Mouse (Mus musculus) neural tube, embryonic 11.5 days (tissue): Measurements from ENCODE around the gene Cacna1a. TPM values are rescaled to one million over a fixed set of nuclear protein-coding genes. Genes with fewer than 3 reads are reported as not detected.

Experiments
- ATAC-seq: fragments of 200-750 bp; cut with Nextera tagmentation; 2 replicates; pipeline ENCODE4 v1.8.0; 2017; ENCODE audit warnings: moderate number of reproducible peaks, mild to moderate bottlenecking, moderate TSS enrichment, moderate library complexity; ENCODE audit not compliant: insufficient read depth, low FRiP score, low TSS enrichment
- DNase-seq: peaks from one replicate; pipeline ENCODE4 v3.0.0-alpha.2; 2015; ENCODE audit warnings: low spot score
- H3K27ac ChIP-seq: fragments of 300-500 bp; sonication (generic); 2 replicates; pipeline ENCODE4 v1.5.1; 2014; ENCODE audit warnings: low read depth, mild to moderate bottlenecking, low read length
- H3K27me3 ChIP-seq: fragments of 300-500 bp; sonication (generic); 2 replicates; pipeline ENCODE4 v1.6.1; 2014; ENCODE audit warnings: mild to moderate bottlenecking, low read length, mixed read lengths; ENCODE audit not compliant: control insufficient read depth, insufficient read depth
- H3K36me3 ChIP-seq: fragments of 300-500 bp; sonication (generic); 2 replicates; pipeline ENCODE4 v1.6.1; 2014; ENCODE audit warnings: mild to moderate bottlenecking, low read length, moderate library complexity, mixed read lengths; ENCODE audit not compliant: control insufficient read depth, insufficient read depth
- H3K4me1 ChIP-seq: fragments of 300-500 bp; sonication (generic); 2 replicates; pipeline ENCODE4 v1.6.1; 2014; ENCODE audit warnings: low read length, mixed read lengths; ENCODE audit not compliant: control insufficient read depth, insufficient read depth
- H3K4me2 ChIP-seq: fragments of 300-500 bp; sonication (generic); 2 replicates; pipeline ENCODE4 v1.6.1; 2014; ENCODE audit warnings: low read depth, mild to moderate bottlenecking, moderate library complexity
- H3K4me3 ChIP-seq: fragments of 300-500 bp; sonication (generic); 2 replicates; pipeline ENCODE4 v1.5.1; 2014; ENCODE audit warnings: low read depth, low read length
- H3K9ac ChIP-seq: fragments of 300-500 bp; sonication (generic); 2 replicates; pipeline ENCODE4 v1.6.1; 2014; ENCODE audit warnings: mild to moderate bottlenecking, low read length
- H3K9me3 ChIP-seq: fragments of 300-500 bp; sonication (generic); 2 replicates; pipeline ENCODE4 v1.6.1; 2016; ENCODE audit warnings: low read length; ENCODE audit not compliant: control insufficient read depth
- WGBS: fragments of 180-500 bp; shearing (Covaris S2); extraction: QIAGEN DNeasy Blood & Tissue Kit; methylation state at CpG from one replicate; pipeline ENCODE4 v1.1.7; 2014; 5-methylcytosine and 5-hydroxymethylcytosine counted together
- polyA plus RNA-seq: library from polyadenylated mRNA; unstranded; fragments of >200 nt; fragmentation: Nextera tagmentation; extraction: Ambion mirVana; gene quantifications from 2 replicates; pipeline ENCODE4 v1.2.1, GENCODE M21; 2014

Cacna1a gene
- polyA plus RNA-seq, 1 experiment from 2014 or later: 6.9 TPM

GRCm38 (mm10) chr8:84416915-84417314 is 28.7 kb downstream of the Cacna1a start:
- peak overlapping the region; percentile 94 for H3K4me2 ChIP-seq
- no peak overlapping the region for H3K4me3 ChIP-seq
- peaks cover 3% of the 10 kb centered on the region; the same call in 1 of the 2 replicates for H3K27me3 ChIP-seq
- no peak for ATAC-seq
- H3K36me3 ChIP-seq: no peaks in the 10 kb centered on the region
- no peaks in the 10 kb centered on the region for H3K4me1 ChIP-seq
- no peak for DNase-seq
- 66% methylated on average over 6 of the region's 6 CpGs for WGBS
- 0 out of 2 replicates have a peak overlapping the region, but pooled peaks have one; percentile 10 for H3K9ac ChIP-seq
- no peak overlapping the region for H3K27ac ChIP-seq
- H3K9me3 ChIP-seq: no peaks in the 10 kb centered on the region

GRCm38 (mm10) chr8:84417840-84418239 is 29.6 kb downstream of the Cacna1a start:
- DNase-seq (no peak), ATAC-seq (no peak)
- Histone ChIP-seq H3K9ac (no peak overlapping the region), H3K27me3 (peaks cover 3% of the 10 kb centered on the region; the same call in 1 of the 2 replicates), H3K27ac (no peak overlapping the region), H3K36me3 (no peaks in the 10 kb centered on the region), H3K4me3 (no peak overlapping the region), H3K9me3 (no peaks in the 10 kb centered on the region), H3K4me2 (no peak overlapping the region), H3K4me1 (no peaks in the 10 kb centered on the region)
- 51% methylated on average over 5 of the region's 5 CpGs for WGBS

GRCm38 (mm10) chr8:84424426-84424825 is 36.2 kb downstream of the Cacna1a start:
- Histone ChIP-seq H3K4me1 (no peaks in the 10 kb centered on the region), H3K4me2 (no peak overlapping the region), H3K9ac (no peak overlapping the region), H3K36me3 (no peaks in the 10 kb centered on the region), H3K4me3 (no peak overlapping the region), H3K27ac (no peak overlapping the region), H3K9me3 (no peaks in the 10 kb centered on the region), H3K27me3 (no peaks in the 10 kb centered on the region)
- WGBS: 75% methylated on average over 3 of the region's 3 CpGs
- no peak for ATAC-seq
- no peak for DNase-seq

- WGBS: 86% methylated on average over 7 of the region's 7 CpGs
- H3K4me3 ChIP-seq: no peak overlapping the region
- H3K4me2 ChIP-seq: no peak overlapping the region
- no peak overlapping the region for H3K9ac ChIP-seq
- H3K4me1 ChIP-seq: no peaks in the 10 kb centered on the region
- no peak overlapping the region for H3K27ac ChIP-seq
- no peak for ATAC-seq
- H3K9me3 ChIP-seq: no peaks in the 10 kb centered on the region
- H3K27me3 ChIP-seq: no peaks in the 10 kb centered on the region
- no peaks in the 10 kb centered on the region for H3K36me3 ChIP-seq
- no peak for DNase-seq
Observed at GRCm38 (mm10) chr8:84426087-84426486, 37.8 kb downstream of the Cacna1a start.

GRCm38 (mm10) chr8:84426582-84426981 is 38.3 kb downstream of the Cacna1a start:
- 87% methylated on average over 8 of the region's 8 CpGs for WGBS
- H3K4me1 ChIP-seq: no peaks in the 10 kb centered on the region
- no peak overlapping the region for H3K27ac ChIP-seq
- H3K9ac ChIP-seq: no peak overlapping the region
- H3K4me3 ChIP-seq: no peak overlapping the region
- H3K36me3 ChIP-seq: no peaks in the 10 kb centered on the region
- H3K9me3 ChIP-seq: no peaks in the 10 kb centered on the region
- ATAC-seq (no peak), DNase-seq (no peak)
- no peaks in the 10 kb centered on the region for H3K27me3 ChIP-seq
- H3K4me2 ChIP-seq: no peak overlapping the region

GRCm38 (mm10) chr8:84428034-84428433 is 39.8 kb downstream of the Cacna1a start:
- Histone ChIP-seq H3K36me3 (no peaks in the 10 kb centered on the region), H3K4me2 (no peak overlapping the region), H3K27me3 (no peaks in the 10 kb centered on the region), H3K9ac (no peak overlapping the region), H3K4me3 (no peak overlapping the region), H3K4me1 (no peaks in the 10 kb centered on the region), H3K27ac (no peak overlapping the region), H3K9me3 (no peaks in the 10 kb centered on the region)
- DNase-seq: no peak
- WGBS: 87% methylated on average over 5 of the region's 5 CpGs
- no peak for ATAC-seq

- Histone ChIP-seq H3K4me1 (no peaks in the 10 kb centered on the region), H3K9ac (no peak overlapping the region), H3K27me3 (no peaks in the 10 kb centered on the region), H3K36me3 (no peaks in the 10 kb centered on the region), H3K27ac (no peak overlapping the region), H3K4me3 (no peak overlapping the region), H3K9me3 (no peaks in the 10 kb centered on the region), H3K4me2 (no peak overlapping the region)
- 31% methylated on average over 4 of the region's 4 CpGs for WGBS
- no peak for ATAC-seq
- no peak for DNase-seq
Observed at GRCm38 (mm10) chr8:84429014-84429413, 40.8 kb downstream of the Cacna1a start.

- Histone ChIP-seq H3K36me3 (no peaks in the 10 kb centered on the region), H3K4me3 (no peak overlapping the region), H3K4me1 (no peaks in the 10 kb centered on the region), H3K27me3 (no peaks in the 10 kb centered on the region), H3K9me3 (no peaks in the 10 kb centered on the region), H3K4me2 (no peak overlapping the region), H3K9ac (no peak overlapping the region), H3K27ac (no peak overlapping the region)
- DNase-seq (no peak), ATAC-seq (no peak)
- WGBS: 28% methylated on average over 5 of the region's 5 CpGs
Observed at GRCm38 (mm10) chr8:84429492-84429891, 41.3 kb downstream of the Cacna1a start.

GRCm38 (mm10) chr8:84435370-84435769 is 47.1 kb downstream of the Cacna1a start:
- 82% methylated on average over 10 of the region's 10 CpGs for WGBS
- Histone ChIP-seq H3K4me3 (no peak overlapping the region), H3K4me2 (no peak overlapping the region), H3K4me1 (no peaks in the 10 kb centered on the region), H3K9ac (no peak overlapping the region), H3K27me3 (no peaks in the 10 kb centered on the region), H3K9me3 (no peaks in the 10 kb centered on the region), H3K36me3 (no peaks in the 10 kb centered on the region), H3K27ac (no peak overlapping the region)
- ATAC-seq: no peak
- DNase-seq: no peak
